Mouse (Mus musculus): ENCODE data around the gene Apex1. TPM values are rescaled to one million over a fixed set of nuclear protein-coding genes. Genes with fewer than 3 reads are reported as not detected.
A peak's percentile ranks its signal among the peaks of the same experiment; 100 is the strongest.

Gene Apex1
- total and polyA plus RNA-seq, 3 experiments = 142 to 165 (median 162) TPM

GRCm38 (mm10) chr14:50925111-50925920 lies 548 bp downstream of the Apex1 start:
- peak overlapping the region; percentile 84 for H3K4me3 ChIP-seq (ENCODE audit: low read depth, low read length)
- no peaks in the 10 kb centered on the region for H3K27me3 ChIP-seq (ENCODE audit: insufficient read depth, low read length)
- ATAC-seq (ENCODE audit: extremely low read depth, insufficient number of reproducible peaks, low FRiP score, poor library complexity, severe bottlenecking) (no peak), DNase-seq (ENCODE audit: low spot score) (no peak)
- peaks cover 49% of the 10 kb centered on the region for H3K4me1 ChIP-seq (ENCODE audit: insufficient read depth, low read depth, low read length)
- H3K36me3 ChIP-seq (replicated peaks) = peaks cover 55% of the 10 kb centered on the region
- H3K9me3 ChIP-seq (replicated peaks) = no peaks in the 10 kb centered on the region
- TF ChIP-seq CTCF (IDR thresholded peaks at IDR 0.05; ENCODE audit: low read depth, low read length) (no peak), GATA2 (IDR thresholded peaks at IDR 0.05; ENCODE audit: borderline replicate concordance, low read depth, low read length) (no peak), GATA1 (IDR thresholded peaks at IDR 0.05; ENCODE audit: borderline replicate concordance, low read length) (no peak), POLR2AphosphoS5 (IDR thresholded peaks at IDR 0.05; ENCODE audit: insufficient replicate concordance, low read depth, low read length) (no peak), TAL1 (conservative IDR thresholded peaks at IDR 0.05; ENCODE audit: low read depth, low read length) (no peak)

- ATAC-seq (ENCODE audit: extremely low read depth, insufficient number of reproducible peaks, low FRiP score, poor library complexity, severe bottlenecking) = no peak
- Histone ChIP-seq H3K27me3 (ENCODE audit: insufficient read depth, low read length) (no peaks in the 10 kb centered on the region), H3K36me3 (replicated peaks) (peaks cover 45% of the 10 kb centered on the region), H3K4me3 (ENCODE audit: low read depth, low read length) (no peak overlapping the region), H3K4me1 (ENCODE audit: insufficient read depth, low read depth, low read length) (peaks cover 60% of the 10 kb centered on the region), H3K9me3 (replicated peaks) (no peaks in the 10 kb centered on the region)
- DNase-seq (ENCODE audit: low spot score) = no peak
- no peak for TF ChIP-seq GATA2 (IDR thresholded peaks at IDR 0.05; ENCODE audit: borderline replicate concordance, low read depth, low read length)
- TF ChIP-seq TAL1 (conservative IDR thresholded peaks at IDR 0.05; ENCODE audit: low read depth, low read length) = no peak
- no peak for TF ChIP-seq CTCF (IDR thresholded peaks at IDR 0.05; ENCODE audit: low read depth, low read length)
- no peak for TF ChIP-seq GATA1 (IDR thresholded peaks at IDR 0.05; ENCODE audit: borderline replicate concordance, low read length)
- no peak for TF ChIP-seq POLR2AphosphoS5 (IDR thresholded peaks at IDR 0.05; ENCODE audit: insufficient replicate concordance, low read depth, low read length)
Measured at GRCm38 (mm10) chr14:50927366-50927765, 2.6 kb downstream of the Apex1 start.

GRCm38 (mm10) chr14:50929951-50930350 lies 5.2 kb downstream of the Apex1 start:
- H3K9me3 ChIP-seq (replicated peaks) = no peaks in the 10 kb centered on the region
- no peak for ATAC-seq (ENCODE audit: extremely low read depth, insufficient number of reproducible peaks, low FRiP score, poor library complexity, severe bottlenecking)
- peaks cover 49% of the 10 kb centered on the region for H3K36me3 ChIP-seq (replicated peaks)
- no peaks in the 10 kb centered on the region for H3K27me3 ChIP-seq (ENCODE audit: insufficient read depth, low read length)
- no peak for DNase-seq (ENCODE audit: low spot score)
- peaks cover 55% of the 10 kb centered on the region for H3K4me1 ChIP-seq (ENCODE audit: insufficient read depth, low read depth, low read length)
- TF ChIP-seq CTCF (IDR thresholded peaks at IDR 0.05; ENCODE audit: low read depth, low read length) = no peak
- TF ChIP-seq POLR2AphosphoS5 (IDR thresholded peaks at IDR 0.05; ENCODE audit: insufficient replicate concordance, low read depth, low read length) = no peak
- TF ChIP-seq GATA1 (IDR thresholded peaks at IDR 0.05; ENCODE audit: borderline replicate concordance, low read length) = no peak
- no peak for TF ChIP-seq TAL1 (conservative IDR thresholded peaks at IDR 0.05; ENCODE audit: low read depth, low read length)
- TF ChIP-seq GATA2 (IDR thresholded peaks at IDR 0.05; ENCODE audit: borderline replicate concordance, low read depth, low read length) = no peak
- peak overlapping the region; percentile 98 for H3K4me3 ChIP-seq (ENCODE audit: low read depth, low read length)

- Histone ChIP-seq H3K36me3 (replicated peaks) (peaks cover 51% of the 10 kb centered on the region), H3K4me1 (ENCODE audit: insufficient read depth, low read depth, low read length) (peaks cover 55% of the 10 kb centered on the region), H3K27me3 (ENCODE audit: insufficient read depth, low read length) (no peaks in the 10 kb centered on the region), H3K9me3 (replicated peaks) (no peaks in the 10 kb centered on the region), H3K4me3 (ENCODE audit: low read depth, low read length) (peak overlapping the region; percentile 98)
- no peak for ATAC-seq (ENCODE audit: extremely low read depth, insufficient number of reproducible peaks, low FRiP score, poor library complexity, severe bottlenecking)
- TF ChIP-seq GATA1 (IDR thresholded peaks at IDR 0.05; ENCODE audit: borderline replicate concordance, low read length) (no peak), POLR2AphosphoS5 (IDR thresholded peaks at IDR 0.05; ENCODE audit: insufficient replicate concordance, low read depth, low read length) (no peak), GATA2 (IDR thresholded peaks at IDR 0.05; ENCODE audit: borderline replicate concordance, low read depth, low read length) (no peak), TAL1 (conservative IDR thresholded peaks at IDR 0.05; ENCODE audit: low read depth, low read length) (no peak), CTCF (IDR thresholded peaks at IDR 0.05; ENCODE audit: low read depth, low read length) (no peak)
- no peak for DNase-seq (ENCODE audit: low spot score)
Measured at GRCm38 (mm10) chr14:50930377-50930753, 5.6 kb downstream of the Apex1 start.

GRCm38 (mm10) chr14:50930754-50931492 lies 6.2 kb downstream of the Apex1 start, which contains the start of the genes Pip4p1 and Pnp:
TSS of gene Pip4p1 (minus strand) at chr14:50930856.
TSS of gene Pnp (plus strand) at chr14:50931082.
- Histone ChIP-seq H3K4me3 (ENCODE audit: low read depth, low read length) (peak within 1 kb of the TSS; percentile 98), H3K27me3 (ENCODE audit: insufficient read depth, low read length) (no peaks in the 10 kb centered on the region), H3K36me3 (replicated peaks) (peaks cover 49% of the 10 kb centered on the region), H3K4me1 (ENCODE audit: insufficient read depth, low read depth, low read length) (peaks cover 53% of the 10 kb centered on the region), H3K9me3 (replicated peaks) (no peaks in the 10 kb centered on the region)
- DNase-seq (ENCODE audit: low spot score) (peak; percentile 92), ATAC-seq (ENCODE audit: extremely low read depth, insufficient number of reproducible peaks, low FRiP score, poor library complexity, severe bottlenecking) (peak; percentile 94)
- TF ChIP-seq GATA2 (IDR thresholded peaks at IDR 0.05; ENCODE audit: borderline replicate concordance, low read depth, low read length) (no peak), POLR2AphosphoS5 (IDR thresholded peaks at IDR 0.05; ENCODE audit: insufficient replicate concordance, low read depth, low read length) (0 out of 2 replicates have a peak, but pooled peaks have one; percentile 44)

GRCm38 (mm10) chr14:50931493-50932020 lies 6.8 kb downstream of the Apex1 start:
- no peaks in the 10 kb centered on the region for H3K27me3 ChIP-seq (ENCODE audit: insufficient read depth, low read length)
- H3K9me3 ChIP-seq (replicated peaks) = no peaks in the 10 kb centered on the region
- H3K36me3 ChIP-seq (replicated peaks) = peaks cover 45% of the 10 kb centered on the region
- DNase-seq (ENCODE audit: low spot score) = no peak
- peak overlapping the region; percentile 98 for H3K4me3 ChIP-seq (ENCODE audit: low read depth, low read length)
- H3K4me1 ChIP-seq (ENCODE audit: insufficient read depth, low read depth, low read length) = peaks cover 47% of the 10 kb centered on the region
- TF ChIP-seq GATA1 (IDR thresholded peaks at IDR 0.05; ENCODE audit: borderline replicate concordance, low read length) = no peak
- no peak for TF ChIP-seq GATA2 (IDR thresholded peaks at IDR 0.05; ENCODE audit: borderline replicate concordance, low read depth, low read length)
- TF ChIP-seq CTCF (IDR thresholded peaks at IDR 0.05; ENCODE audit: low read depth, low read length) = no peak
- TF ChIP-seq TAL1 (conservative IDR thresholded peaks at IDR 0.05; ENCODE audit: low read depth, low read length) = no peak
- no peak for TF ChIP-seq POLR2AphosphoS5 (IDR thresholded peaks at IDR 0.05; ENCODE audit: insufficient replicate concordance, low read depth, low read length)
- no peak for ATAC-seq (ENCODE audit: extremely low read depth, insufficient number of reproducible peaks, low FRiP score, poor library complexity, severe bottlenecking)

All from G1E (cell line).